Mouse (Mus musculus) neural tube, embryonic 14.5 days (tissue): ENCODE measurements around the gene AA467197. TPM values are rescaled to one million over a fixed set of nuclear protein-coding genes. Genes with fewer than 3 reads are reported as not detected.

Experiments used
- ATAC-seq: fragments of 200-750 bp; cut with Nextera tagmentation; 2 replicates; pipeline ENCODE4 v1.8.0; 2017; ENCODE audit warnings: low read depth, mild to moderate bottlenecking, moderate TSS enrichment, moderate library complexity
- H3K27ac ChIP-seq: fragments of 300-500 bp; sonication (generic); 2 replicates; pipeline ENCODE4 v1.5.1; 2014; ENCODE audit warnings: low read depth, mild to moderate bottlenecking, control low read depth, low read length, moderate library complexity, mixed read lengths
- H3K27me3 ChIP-seq: fragments of 300-500 bp; sonication (generic); 2 replicates; pipeline ENCODE4 v1.6.1; 2014; ENCODE audit warnings: low read length; ENCODE audit not compliant: control insufficient read depth, insufficient read depth
- H3K36me3 ChIP-seq: fragments of 300-500 bp; sonication (generic); 2 replicates; pipeline ENCODE4 v1.6.1; 2014; ENCODE audit warnings: low read length, mixed read lengths; ENCODE audit not compliant: control insufficient read depth, insufficient read depth
- H3K4me1 ChIP-seq: fragments of 300-500 bp; sonication (generic); 2 replicates; pipeline ENCODE4 v1.6.1; 2014; ENCODE audit warnings: low read length; ENCODE audit not compliant: control insufficient read depth, insufficient read depth
- H3K4me2 ChIP-seq: fragments of 300-500 bp; sonication (generic); 2 replicates; pipeline ENCODE4 v1.6.1; 2014; ENCODE audit warnings: mild to moderate bottlenecking, low read depth, low read length, control low read depth
- H3K4me3 ChIP-seq: fragments of 300-500 bp; sonication (generic); 2 replicates; pipeline ENCODE4 v1.5.1; 2014; ENCODE audit warnings: low read depth, low read length, control low read depth, mixed read lengths
- H3K9ac ChIP-seq: fragments of 300-500 bp; sonication (generic); replicated peaks from 2 replicates; pipeline ENCODE4 v1.6.1; 2014; ENCODE audit warnings: low read depth, mild to moderate bottlenecking, control low read depth, low read length, mixed read lengths
- H3K9me3 ChIP-seq: fragments of 300-500 bp; sonication (generic); 2 replicates; pipeline ENCODE4 v1.6.1; 2016; ENCODE audit warnings: low read length; ENCODE audit not compliant: control insufficient read depth
- WGBS: fragments of 180-500 bp; shearing (Covaris S2); extraction: QIAGEN DNeasy Blood & Tissue Kit; methylation state at CpG from one replicate; pipeline ENCODE4 v1.1.7; 2014; 5-methylcytosine and 5-hydroxymethylcytosine counted together
- polyA plus RNA-seq: library from polyadenylated mRNA; unstranded; fragments of >200 nt; fragmentation: Nextera tagmentation; extraction: Ambion mirVana; gene quantifications from 2 replicates; pipeline ENCODE4 v1.2.1, GENCODE M21; 2014

Gene AA467197
- polyA plus RNA-seq: 0.50 and 0.64 TPM in 2 replicates

GRCm38 (mm10) chr2:122636686-122637085 lies at the start of gene AA467197:
TSS of gene AA467197 (plus strand) at chr2:122636986.
- Histone ChIP-seq H3K4me3 (peak within 1 kb of the TSS; percentile 36), H3K9me3 (no peaks in the 10 kb centered on the region), H3K27ac (no peak within 1 kb of the TSS), H3K36me3 (peaks cover 7% of the 10 kb centered on the region; the same call in 1 of the 2 replicates), H3K4me1 (peaks cover 6% of the 10 kb centered on the region), H3K27me3 (no peaks in the 10 kb centered on the region), H3K9ac (peak within 1 kb of the TSS; percentile 32), H3K4me2 (peak within 1 kb of the TSS; percentile 57)
- WGBS: 65% methylated on average over 3 of the region's 3 CpGs
- ATAC-seq: no peak

GRCm38 (mm10) chr2:122587861-122588519 lies 48.8 kb upstream of the AA467197 start:
- Histone ChIP-seq H3K4me1 (no peaks in the 10 kb centered on the region), H3K27me3 (no peaks in the 10 kb centered on the region), H3K9ac (no peak overlapping the region), H3K4me3 (no peak overlapping the region), H3K27ac (no peak overlapping the region), H3K36me3 (no peaks in the 10 kb centered on the region), H3K4me2 (no peak overlapping the region), H3K9me3 (no peaks in the 10 kb centered on the region)
- whole genome bisulfite sequencing: 83% methylated on average over 8 of the region's 8 CpGs
- no peak for ATAC-seq

- H3K36me3 ChIP-seq: no peaks in the 10 kb centered on the region
- no peak overlapping the region for H3K4me2 ChIP-seq
- H3K27me3 ChIP-seq: no peaks in the 10 kb centered on the region
- no peaks in the 10 kb centered on the region for H3K9me3 ChIP-seq
- no peak overlapping the region for H3K4me3 ChIP-seq
- no peak overlapping the region for H3K9ac ChIP-seq
- ATAC-seq: no peak
- WGBS: 88% methylated on average over 1 of the region's 1 CpGs
- no peak overlapping the region for H3K27ac ChIP-seq
- no peaks in the 10 kb centered on the region for H3K4me1 ChIP-seq
Measured at GRCm38 (mm10) chr2:122590351-122590750, 46.4 kb upstream of the AA467197 start.

- Histone ChIP-seq H3K27me3 (no peaks in the 10 kb centered on the region), H3K9ac (no peak overlapping the region), H3K9me3 (no peaks in the 10 kb centered on the region), H3K36me3 (no peaks in the 10 kb centered on the region), H3K27ac (no peak overlapping the region), H3K4me3 (no peak overlapping the region), H3K4me2 (no peak overlapping the region), H3K4me1 (no peaks in the 10 kb centered on the region)
- ATAC-seq: no peak
- 63% methylated on average over 2 of the region's 2 CpGs for WGBS
Measured at GRCm38 (mm10) chr2:122591213-122591612, 45.6 kb upstream of the AA467197 start.

- 94% methylated on average over 16 of the region's 16 CpGs for WGBS
- Histone ChIP-seq H3K9ac (no peak overlapping the region), H3K4me3 (no peak overlapping the region), H3K4me1 (no peaks in the 10 kb centered on the region), H3K4me2 (no peak overlapping the region), H3K36me3 (no peaks in the 10 kb centered on the region), H3K27me3 (no peaks in the 10 kb centered on the region), H3K9me3 (no peaks in the 10 kb centered on the region), H3K27ac (no peak overlapping the region)
- no peak for ATAC-seq
Measured at GRCm38 (mm10) chr2:122595461-122595860, 41.3 kb upstream of the AA467197 start.

- Histone ChIP-seq H3K4me3 (no peak overlapping the region), H3K27ac (no peak overlapping the region), H3K27me3 (no peaks in the 10 kb centered on the region), H3K9me3 (no peaks in the 10 kb centered on the region), H3K36me3 (no peaks in the 10 kb centered on the region), H3K4me1 (no peaks in the 10 kb centered on the region), H3K4me2 (no peak overlapping the region), H3K9ac (no peak overlapping the region)
- ATAC-seq: no peak
- 82% methylated on average over 2 of the region's 2 CpGs for WGBS
Measured at GRCm38 (mm10) chr2:122599736-122600135, 37.0 kb upstream of the AA467197 start.

- WGBS: 84% methylated on average over 2 of the region's 2 CpGs
- Histone ChIP-seq H3K9me3 (no peaks in the 10 kb centered on the region), H3K9ac (no peak overlapping the region), H3K4me1 (no peaks in the 10 kb centered on the region), H3K27me3 (no peaks in the 10 kb centered on the region), H3K4me3 (no peak overlapping the region), H3K36me3 (no peaks in the 10 kb centered on the region), H3K27ac (no peak overlapping the region), H3K4me2 (no peak overlapping the region)
- no peak for ATAC-seq
Measured at GRCm38 (mm10) chr2:122601354-122601753, 35.4 kb upstream of the AA467197 start.

GRCm38 (mm10) chr2:122605829-122606228 lies 31.0 kb upstream of the AA467197 start:
- 73% methylated on average over 5 of the region's 5 CpGs for WGBS
- Histone ChIP-seq H3K4me2 (no peak overlapping the region), H3K36me3 (no peaks in the 10 kb centered on the region), H3K9me3 (no peaks in the 10 kb centered on the region), H3K27ac (no peak overlapping the region), H3K9ac (no peak overlapping the region), H3K4me3 (no peak overlapping the region), H3K4me1 (no peaks in the 10 kb centered on the region), H3K27me3 (no peaks in the 10 kb centered on the region)
- ATAC-seq: no peak

- no peak for ATAC-seq
- no peak overlapping the region for H3K9ac ChIP-seq
- no peaks in the 10 kb centered on the region for H3K27me3 ChIP-seq
- 0 out of 2 replicates have a peak, but pooled peaks cover 2% of the 10 kb centered on the region for H3K4me1 ChIP-seq
- no peak overlapping the region for H3K4me2 ChIP-seq
- no peaks in the 10 kb centered on the region for H3K36me3 ChIP-seq
- H3K27ac ChIP-seq: no peak overlapping the region
- H3K9me3 ChIP-seq: no peaks in the 10 kb centered on the region
- H3K4me3 ChIP-seq: no peak overlapping the region
- WGBS: 87% methylated on average over 9 of the region's 9 CpGs
Measured at GRCm38 (mm10) chr2:122608820-122609219, 28.0 kb upstream of the AA467197 start.
